Mouse (Mus musculus): ENCODE results near the gene Abcd4.

- TF ChIP-seq POLR2A (IDR thresholded peaks at IDR 0.05; ENCODE audit: low read depth, low read length) (no peak), CTCF (IDR thresholded peaks at IDR 0.05; ENCODE audit: extremely low read depth, insufficient read length, insufficient replicate concordance, low read depth, low read length) (no peak)
Observed at GRCm38 (mm10) chr12:84573094-84573493, 44.1 kb downstream of the Abcd4 start.
